12 mouse cellular contexts compared by ENCODE assay signal in genomic region chr1:106074656-106075055, GRCm38 (mm10).
"Had no signal": no experiment of that assay in that cellular context is flagged by ENCODE, and none has a peak within 500 bp of the region (broad histone marks: within the 10 kb centered on the region; RNA-seq: fewer than 3 reads in every experiment).

No protein-coding gene starts in this region.

- H3K27me3 ChIP-seq: midbrain, embryonic 13.5 days had no signal

- H3K9me3 ChIP-seq: midbrain, embryonic 13.5 days had no signal

- H3K4me3 ChIP-seq: layer of hippocampus, adult 2 months; midbrain, embryonic 13.5 days had no signal

- H3K27ac ChIP-seq: kidney, postnatal 0 days; layer of hippocampus, adult 2 months; liver, embryonic 14.5 days; macrophage; midbrain, embryonic 13.5 days; stomach, postnatal 0 days had no signal

- H3K36me3 ChIP-seq: midbrain, embryonic 13.5 days had no signal

- ATAC-seq: midbrain, embryonic 13.5 days; midbrain, embryonic 16.5 days had no signal

- H3K9ac ChIP-seq: liver, embryonic 14.5 days; midbrain, embryonic 13.5 days had no signal

- H3K4me2 ChIP-seq: midbrain, embryonic 13.5 days had no signal

- DNase-seq: layer of hippocampus, adult 9-11 months; right cerebral cortex, postnatal 4 days; thymus, adult 2 months; thymus, postnatal 14 days; thymus, postnatal 4 days had no signal
